Mouse (Mus musculus): ENCODE data around the gene Gm9837. TPM values are rescaled to one million over a fixed set of nuclear protein-coding genes. Genes with fewer than 3 reads are reported as not detected.

Gene Gm9837
- polyA plus RNA-seq, 1 experiment, result not detected

DNA sequence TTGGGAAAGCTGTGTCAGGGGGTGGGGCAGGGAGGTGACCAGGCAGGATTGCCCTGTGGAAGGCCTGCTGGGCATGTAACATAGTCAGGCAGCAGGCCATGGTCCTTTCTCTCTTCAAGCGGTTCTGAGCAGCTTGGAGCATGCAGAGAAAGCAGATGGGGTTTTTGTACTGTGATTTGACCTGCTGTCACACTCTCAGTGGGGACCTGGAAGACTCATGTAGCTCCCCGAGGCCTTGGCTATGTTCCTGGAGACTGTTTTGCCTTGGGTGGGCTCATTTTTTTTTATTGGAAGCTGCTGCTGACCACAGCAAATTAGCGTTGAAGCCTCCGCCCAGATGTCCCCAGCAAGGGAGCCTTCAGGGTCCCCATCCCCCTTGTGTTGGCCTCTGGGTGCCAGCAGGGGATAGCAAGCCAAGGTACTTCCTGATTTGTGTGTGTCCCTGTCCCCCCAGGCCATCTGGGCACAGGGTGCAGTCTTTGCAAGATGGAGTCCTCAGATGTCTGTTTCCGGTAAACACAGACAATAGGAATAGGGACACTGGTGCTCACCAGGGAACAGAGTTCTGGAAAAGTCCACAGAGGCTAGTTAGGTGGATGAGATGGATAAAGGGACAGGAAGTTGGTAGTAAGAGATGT is 34.9 kb upstream of the Gm9837 start:
- TF ChIP-seq POLR2A (IDR thresholded peaks at IDR 0.05; ENCODE audit: low read depth, low read length), result no peak
- no peak for TF ChIP-seq CTCF (IDR thresholded peaks at IDR 0.05; ENCODE audit: borderline replicate concordance, insufficient read depth, low read length)
- no peaks in the 10 kb centered on the region for H3K4me1 ChIP-seq (ENCODE audit: control insufficient read depth, insufficient read depth, low read length)
- H3K27ac ChIP-seq (ENCODE audit: insufficient read depth, low read length), result no peak overlapping the region
- no peak overlapping the region for H3K4me3 ChIP-seq (ENCODE audit: insufficient read depth, low read length)

DNA sequence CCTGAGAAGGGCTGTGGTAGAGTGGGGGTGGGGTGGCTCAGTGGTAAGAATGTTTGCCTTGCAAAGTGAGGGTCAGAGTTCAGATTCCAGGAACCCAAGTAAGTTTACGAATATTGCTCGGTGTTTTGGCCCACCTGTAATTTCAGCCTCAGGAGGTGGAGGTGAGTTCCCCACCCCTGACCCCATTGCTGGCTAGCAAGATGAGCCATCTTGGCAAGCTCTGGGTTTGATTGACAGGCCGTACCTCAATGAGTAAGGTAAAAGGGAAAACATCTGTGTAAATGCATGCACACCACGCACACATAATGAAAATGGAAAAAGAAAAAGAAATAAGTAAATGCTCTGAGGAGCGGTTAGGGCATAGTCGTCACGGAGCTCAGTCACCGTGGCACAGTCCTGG is 34.1 kb upstream of the Gm9837 start:
- Histone ChIP-seq H3K27ac (ENCODE audit: insufficient read depth, low read length) (no peak overlapping the region), H3K4me3 (ENCODE audit: insufficient read depth, low read length) (no peak overlapping the region), H3K4me1 (ENCODE audit: control insufficient read depth, insufficient read depth, low read length) (no peaks in the 10 kb centered on the region)
- TF ChIP-seq CTCF (IDR thresholded peaks at IDR 0.05; ENCODE audit: borderline replicate concordance, insufficient read depth, low read length), result no peak
- no peak for TF ChIP-seq POLR2A (IDR thresholded peaks at IDR 0.05; ENCODE audit: low read depth, low read length)

DNA sequence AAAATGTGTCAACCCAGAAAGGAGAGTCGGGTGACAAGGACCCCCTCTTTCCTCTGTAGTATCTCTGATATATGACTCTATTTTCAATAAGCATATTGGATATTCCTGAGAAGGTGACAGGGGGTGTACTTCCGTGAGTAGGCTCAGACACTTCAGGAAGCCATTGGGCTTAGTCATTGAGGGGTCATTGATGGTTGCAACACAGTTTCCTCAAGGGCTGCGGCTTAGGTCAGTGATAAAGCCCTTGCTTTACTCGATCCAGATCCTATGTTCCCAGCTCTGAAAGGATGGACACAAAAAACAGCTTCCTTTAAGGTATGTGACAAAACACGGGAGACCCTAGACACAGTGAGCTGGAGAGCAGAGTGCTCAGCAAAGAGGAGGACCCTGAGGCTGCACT is 33.5 kb upstream of the Gm9837 start:
- TF ChIP-seq POLR2A (IDR thresholded peaks at IDR 0.05; ENCODE audit: low read depth, low read length) (no peak), CTCF (IDR thresholded peaks at IDR 0.05; ENCODE audit: borderline replicate concordance, insufficient read depth, low read length) (no peak)
- no peak overlapping the region for H3K4me3 ChIP-seq (ENCODE audit: insufficient read depth, low read length)
- no peak overlapping the region for H3K27ac ChIP-seq (ENCODE audit: insufficient read depth, low read length)
- no peaks in the 10 kb centered on the region for H3K4me1 ChIP-seq (ENCODE audit: control insufficient read depth, insufficient read depth, low read length)

DNA sequence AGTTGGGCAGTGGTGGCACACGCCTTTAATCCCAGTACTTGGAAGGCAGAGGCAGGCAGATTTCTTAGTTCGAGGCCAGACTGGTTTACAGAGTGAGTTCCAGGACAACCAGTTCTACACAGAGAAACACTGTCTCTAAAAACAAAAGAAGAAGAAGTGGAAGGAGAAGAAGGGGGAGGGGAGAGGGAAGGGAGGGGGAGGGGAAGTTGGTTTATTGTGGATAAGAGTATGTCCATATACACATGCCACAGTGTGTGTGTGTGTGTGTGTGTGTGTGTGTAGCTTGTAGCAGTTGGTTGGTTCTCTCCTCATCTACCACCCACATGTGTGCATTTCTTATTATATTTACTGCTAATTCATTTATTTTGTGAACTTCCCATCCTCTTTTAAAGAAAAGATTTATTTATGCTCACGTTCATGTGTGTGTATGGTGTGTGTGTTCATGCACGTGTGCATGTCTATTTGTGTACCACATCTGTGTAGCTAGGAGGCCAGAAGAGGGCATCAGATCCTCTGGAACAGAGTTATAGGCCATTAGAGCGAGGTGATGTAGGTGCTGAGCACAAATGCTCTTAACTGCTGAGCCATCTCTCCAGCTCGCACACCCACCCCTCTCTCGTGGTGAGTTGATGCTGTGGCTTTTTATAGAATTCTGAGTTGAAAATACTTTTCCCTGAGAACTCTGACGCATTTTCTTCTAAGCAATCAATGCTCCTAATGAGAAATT is 31.9 kb upstream of the Gm9837 start:
- H3K27ac ChIP-seq (ENCODE audit: insufficient read depth, low read length), result no peak overlapping the region
- no peaks in the 10 kb centered on the region for H3K4me1 ChIP-seq (ENCODE audit: control insufficient read depth, insufficient read depth, low read length)
- TF ChIP-seq CTCF (IDR thresholded peaks at IDR 0.05; ENCODE audit: borderline replicate concordance, insufficient read depth, low read length) (no peak), POLR2A (IDR thresholded peaks at IDR 0.05; ENCODE audit: low read depth, low read length) (no peak)
- H3K4me3 ChIP-seq (ENCODE audit: insufficient read depth, low read length), result no peak overlapping the region

DNA sequence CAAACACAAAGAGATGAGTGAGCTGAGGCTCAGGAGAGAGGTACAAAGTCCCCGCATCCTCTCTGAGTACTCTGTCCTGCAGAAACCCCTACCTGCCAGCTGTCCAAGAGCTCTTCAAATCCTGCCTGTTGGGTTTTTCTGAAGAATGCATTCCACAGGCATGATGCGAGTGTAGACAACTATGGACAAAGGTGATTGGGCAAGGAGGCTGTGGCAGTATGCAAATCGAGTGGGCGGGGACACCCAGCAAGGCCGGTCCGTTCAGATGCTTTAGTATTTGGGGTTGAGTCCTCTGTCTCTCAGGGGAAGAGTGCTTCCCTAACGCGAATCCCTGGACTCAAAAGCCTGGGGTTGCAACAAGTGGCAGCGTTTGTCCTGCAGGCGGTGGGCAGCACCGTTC is 30.3 kb upstream of the Gm9837 start:
- H3K4me3 ChIP-seq (ENCODE audit: insufficient read depth, low read length), result no peak overlapping the region
- H3K27ac ChIP-seq (ENCODE audit: insufficient read depth, low read length), result no peak overlapping the region
- TF ChIP-seq CTCF (IDR thresholded peaks at IDR 0.05; ENCODE audit: borderline replicate concordance, insufficient read depth, low read length) (no peak), POLR2A (IDR thresholded peaks at IDR 0.05; ENCODE audit: low read depth, low read length) (no peak)
- H3K4me1 ChIP-seq (ENCODE audit: control insufficient read depth, insufficient read depth, low read length), result no peaks in the 10 kb centered on the region

DNA sequence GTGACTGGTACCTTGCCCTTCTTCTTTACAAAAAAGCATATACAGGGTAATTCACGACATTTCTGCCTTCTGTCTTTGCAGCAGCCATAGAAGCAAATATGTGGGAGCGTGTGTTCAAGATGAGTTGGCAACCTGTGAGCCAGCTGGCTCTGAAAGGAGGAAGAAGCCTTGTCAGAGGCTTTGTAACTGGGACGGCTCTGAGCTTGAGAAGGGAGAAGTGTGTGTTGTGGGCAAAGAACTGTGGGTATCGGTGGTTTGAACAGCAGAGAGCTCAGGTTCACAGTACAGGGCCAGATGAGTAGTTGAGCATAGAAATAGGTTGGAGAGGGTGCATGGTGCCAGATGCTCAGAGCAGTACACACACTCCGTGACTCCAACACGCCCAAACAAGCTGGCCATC is 26.7 kb upstream of the Gm9837 start:
- H3K27ac ChIP-seq (ENCODE audit: insufficient read depth, low read length), result no peak overlapping the region
- H3K4me3 ChIP-seq (ENCODE audit: insufficient read depth, low read length), result no peak overlapping the region
- no peak for TF ChIP-seq POLR2A (IDR thresholded peaks at IDR 0.05; ENCODE audit: low read depth, low read length)
- no peak for TF ChIP-seq CTCF (IDR thresholded peaks at IDR 0.05; ENCODE audit: borderline replicate concordance, insufficient read depth, low read length)
- H3K4me1 ChIP-seq (ENCODE audit: control insufficient read depth, insufficient read depth, low read length), result no peaks in the 10 kb centered on the region

DNA sequence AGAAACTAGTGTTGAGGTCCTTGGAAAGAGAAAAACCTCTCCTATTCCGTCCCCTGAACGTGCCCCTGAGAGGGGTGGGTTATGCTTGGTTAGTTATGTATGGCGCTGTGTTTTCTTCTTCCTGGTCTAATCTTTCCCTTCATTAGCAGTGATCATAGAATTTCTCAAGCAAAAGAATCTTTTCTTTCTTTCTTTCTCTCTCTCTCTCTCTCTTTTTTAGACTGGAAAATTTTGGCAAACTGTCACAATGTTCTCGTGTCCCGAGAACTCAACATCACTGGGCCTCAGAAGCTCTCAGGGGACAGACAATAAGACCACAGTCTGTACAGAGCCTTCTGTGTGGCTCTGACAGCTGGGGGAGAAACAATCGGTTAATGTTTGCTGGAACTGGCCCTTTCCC is 25.1 kb upstream of the Gm9837 start:
- Histone ChIP-seq H3K27ac (ENCODE audit: insufficient read depth, low read length) (no peak overlapping the region), H3K4me1 (ENCODE audit: control insufficient read depth, insufficient read depth, low read length) (no peaks in the 10 kb centered on the region), H3K4me3 (ENCODE audit: insufficient read depth, low read length) (no peak overlapping the region)
- TF ChIP-seq POLR2A (IDR thresholded peaks at IDR 0.05; ENCODE audit: low read depth, low read length) (no peak), CTCF (IDR thresholded peaks at IDR 0.05; ENCODE audit: borderline replicate concordance, insufficient read depth, low read length) (no peak)

DNA sequence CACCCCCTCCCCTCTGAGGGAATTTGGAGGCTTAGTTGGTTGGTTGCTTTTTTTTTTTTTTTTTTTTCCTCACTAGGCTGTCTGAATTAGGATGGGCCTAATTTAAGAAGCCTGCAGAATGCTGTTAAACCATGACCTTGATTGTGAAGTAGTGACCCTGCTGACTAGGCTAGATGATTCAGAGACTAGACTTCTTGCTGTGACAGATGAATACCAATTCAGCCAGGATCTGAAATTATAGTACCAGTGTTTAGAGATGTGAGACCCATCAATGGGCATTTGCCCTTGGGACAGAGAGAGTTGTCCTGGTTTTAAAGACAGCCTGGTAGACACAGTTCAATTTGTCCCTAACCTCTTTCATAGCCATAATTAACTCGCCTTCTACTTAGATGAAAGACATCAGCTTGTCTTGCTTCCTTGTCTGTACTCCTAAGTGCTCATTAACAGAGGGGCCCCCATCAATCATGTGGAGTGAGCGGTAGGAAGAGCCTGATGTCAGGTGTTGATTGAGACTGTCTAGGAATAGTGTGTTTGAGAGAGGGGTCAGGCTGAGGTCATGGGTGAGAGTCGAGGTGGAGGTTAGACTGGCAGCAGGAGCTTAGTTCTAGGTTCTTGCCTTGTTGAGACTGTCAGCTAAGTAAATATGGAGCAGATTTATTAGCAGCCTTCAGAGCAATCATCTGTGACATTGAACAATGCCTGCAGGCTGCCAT is 23.1 kb upstream of the Gm9837 start:
- TF ChIP-seq CTCF (IDR thresholded peaks at IDR 0.05; ENCODE audit: borderline replicate concordance, insufficient read depth, low read length), result no peak
- TF ChIP-seq POLR2A (IDR thresholded peaks at IDR 0.05; ENCODE audit: low read depth, low read length), result no peak
- H3K4me3 ChIP-seq (ENCODE audit: insufficient read depth, low read length), result no peak overlapping the region
- H3K4me1 ChIP-seq (ENCODE audit: control insufficient read depth, insufficient read depth, low read length), result no peaks in the 10 kb centered on the region
- no peak overlapping the region for H3K27ac ChIP-seq (ENCODE audit: insufficient read depth, low read length)

DNA sequence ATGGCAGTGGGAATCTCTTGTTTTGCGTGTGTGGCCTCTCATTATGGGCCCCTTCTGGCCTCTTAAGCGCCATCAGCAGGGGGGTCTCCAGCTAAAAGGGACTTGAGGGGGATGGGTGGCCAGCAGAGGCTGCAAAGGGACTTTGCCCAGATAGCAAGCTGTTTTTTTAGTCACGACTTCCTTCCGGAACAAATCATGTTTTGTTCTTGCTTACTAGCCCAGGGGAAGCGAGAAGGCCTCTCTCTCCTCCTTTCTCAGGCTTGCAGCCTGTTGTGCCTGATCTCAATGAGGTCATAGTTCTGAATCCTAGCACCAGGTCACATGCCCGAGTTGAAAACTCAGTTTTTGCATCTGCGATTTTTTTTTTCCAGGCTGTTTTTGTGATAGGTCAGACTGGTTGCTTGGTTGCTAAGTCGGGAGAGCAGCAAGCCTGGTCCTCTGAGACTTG is 21.7 kb upstream of the Gm9837 start:
- TF ChIP-seq POLR2A (IDR thresholded peaks at IDR 0.05; ENCODE audit: low read depth, low read length) (no peak), CTCF (IDR thresholded peaks at IDR 0.05; ENCODE audit: borderline replicate concordance, insufficient read depth, low read length) (no peak)
- Histone ChIP-seq H3K27ac (ENCODE audit: insufficient read depth, low read length) (no peak overlapping the region), H3K4me3 (ENCODE audit: insufficient read depth, low read length) (no peak overlapping the region), H3K4me1 (ENCODE audit: control insufficient read depth, insufficient read depth, low read length) (no peaks in the 10 kb centered on the region)

DNA sequence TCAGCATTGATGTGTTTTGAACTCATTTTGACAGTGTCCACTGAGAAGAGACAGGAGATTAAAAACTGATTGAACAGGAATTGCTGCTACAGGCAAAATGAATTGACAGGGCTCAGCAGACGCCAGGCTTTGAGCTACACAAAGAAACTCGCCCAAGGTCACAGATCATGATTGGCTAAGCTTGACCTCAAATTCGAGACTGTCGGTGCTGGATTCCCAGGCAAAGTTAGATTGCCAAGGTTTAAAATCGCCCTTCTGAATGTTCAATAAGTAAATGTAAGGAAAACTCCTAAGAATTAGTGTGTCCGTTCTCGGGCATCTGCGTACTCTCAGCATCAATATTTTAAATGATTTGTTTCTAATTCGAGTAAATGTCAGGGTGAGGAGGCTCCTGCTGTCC is 19.1 kb upstream of the Gm9837 start:
- TF ChIP-seq POLR2A (IDR thresholded peaks at IDR 0.05; ENCODE audit: low read depth, low read length), result no peak
- no peak for TF ChIP-seq CTCF (IDR thresholded peaks at IDR 0.05; ENCODE audit: borderline replicate concordance, insufficient read depth, low read length)
- Histone ChIP-seq H3K4me1 (ENCODE audit: control insufficient read depth, insufficient read depth, low read length) (no peaks in the 10 kb centered on the region), H3K4me3 (ENCODE audit: insufficient read depth, low read length) (no peak overlapping the region), H3K27ac (ENCODE audit: insufficient read depth, low read length) (no peak overlapping the region)
